Mouse (Mus musculus) forebrain, embryonic 16.5 days (tissue): ENCODE data around the gene Supt4a. TPM values are rescaled to one million over a fixed set of nuclear protein-coding genes. Genes with fewer than 3 reads are reported as not detected.

Experiments
- ATAC-seq: fragments of 200-750 bp; cut with Nextera tagmentation; 2 replicates; pipeline ENCODE4 v1.8.0; 2017; ENCODE audit warnings: mild to moderate bottlenecking, moderate library complexity
- H3K27ac ChIP-seq: fragments of 300-500 bp; sonication (generic); 2 replicates; pipeline ENCODE4 v1.5.1; 2014; ENCODE audit warnings: low read length, control low read depth
- H3K27me3 ChIP-seq: fragments of 300-500 bp; sonication (generic); replicated peaks from 2 replicates; pipeline ENCODE4 v1.6.1; 2014; ENCODE audit warnings: low read length; ENCODE audit not compliant: control insufficient read depth, insufficient read depth
- H3K36me3 ChIP-seq: fragments of 300-500 bp; sonication (generic); 2 replicates; pipeline ENCODE4 v1.6.1; 2014; ENCODE audit not compliant: control insufficient read depth, insufficient read depth
- H3K4me1 ChIP-seq: fragments of 300-500 bp; sonication (generic); replicated peaks from 2 replicates; pipeline ENCODE4 v1.6.1; 2014; ENCODE audit warnings: low read length; ENCODE audit not compliant: control insufficient read depth, insufficient read depth
- H3K4me2 ChIP-seq: fragments of 300-500 bp; sonication (generic); 2 replicates; pipeline ENCODE4 v1.6.1; 2014; ENCODE audit warnings: mild to moderate bottlenecking, low read length, control low read depth
- H3K4me3 ChIP-seq: fragments of 300-500 bp; sonication (generic); replicated peaks from 2 replicates; pipeline ENCODE4 v1.5.1; 2014; ENCODE audit warnings: mild to moderate bottlenecking, low read length, control low read depth
- H3K9ac ChIP-seq: fragments of 300-500 bp; sonication (generic); replicated peaks from 2 replicates; pipeline ENCODE4 v1.6.1; 2014; ENCODE audit warnings: low read depth, low read length, control low read depth
- H3K9me3 ChIP-seq: fragments of 300-500 bp; sonication (generic); 2 replicates; pipeline ENCODE4 v1.6.1; 2016; ENCODE audit warnings: low read length; ENCODE audit not compliant: control insufficient read depth
- WGBS: fragments of 180-500 bp; shearing (Covaris S2); extraction: QIAGEN DNeasy Blood & Tissue Kit; methylation state at CpG from one replicate; pipeline ENCODE4 v1.1.7; 2014; 5-methylcytosine and 5-hydroxymethylcytosine counted together
- polyA plus RNA-seq: library from polyadenylated mRNA; unstranded; fragments of >200 nt; fragmentation: Nextera tagmentation; extraction: Ambion mirVana; gene quantifications from 2 replicates; pipeline ENCODE4 v1.2.1, GENCODE M21; 2015

The Supt4a gene
- polyA plus RNA-seq, 1 experiment from 2014 or later = 133 TPM

- ATAC-seq = no peak
- no peaks in the 10 kb centered on the region for H3K9me3 ChIP-seq
- no peak overlapping the region for H3K27ac ChIP-seq
- WGBS = 53% methylated on average over 5 of the region's 5 CpGs
- H3K9ac ChIP-seq = no peak overlapping the region
- H3K27me3 ChIP-seq = no peaks in the 10 kb centered on the region
- H3K4me1 ChIP-seq = peaks cover 18% of the 10 kb centered on the region
- no peaks in the 10 kb centered on the region for H3K36me3 ChIP-seq
- H3K4me2 ChIP-seq = no peak overlapping the region; the same call in 1 of the 2 replicates
- H3K4me3 ChIP-seq = no peak overlapping the region
Measured at GRCm38 (mm10) chr11:87734346-87734745, 3.0 kb upstream of the Supt4a start.

- no peak for ATAC-seq
- no peak overlapping the region for H3K4me2 ChIP-seq
- H3K27ac ChIP-seq = no peak overlapping the region
- no peaks in the 10 kb centered on the region for H3K9me3 ChIP-seq
- 85% methylated on average over 6 of the region's 6 CpGs for WGBS
- no peaks in the 10 kb centered on the region for H3K27me3 ChIP-seq
- H3K4me3 ChIP-seq = no peak overlapping the region
- peaks cover 18% of the 10 kb centered on the region for H3K4me1 ChIP-seq
- H3K9ac ChIP-seq = no peak overlapping the region
- no peaks in the 10 kb centered on the region for H3K36me3 ChIP-seq
Measured at GRCm38 (mm10) chr11:87735691-87736090, 1.7 kb upstream of the Supt4a start.

- Histone ChIP-seq H3K4me2 (peak overlapping the region; percentile 78), H3K4me3 (peak overlapping the region; percentile 88), H3K27me3 (no peaks in the 10 kb centered on the region), H3K9ac (peak overlapping the region; percentile 64), H3K36me3 (no peaks in the 10 kb centered on the region), H3K27ac (peak overlapping the region; percentile 78), H3K4me1 (peaks cover 18% of the 10 kb centered on the region), H3K9me3 (no peaks in the 10 kb centered on the region)
- under 1% methylated on average over 31 of the region's 31 CpGs for WGBS
- ATAC-seq = peak; percentile 81
Measured at GRCm38 (mm10) chr11:87736647-87737134, 661 bp upstream of the Supt4a start.

GRCm38 (mm10) chr11:87743691-87744090 is 6.3 kb downstream of the Supt4a start:
- ATAC-seq = no peak
- H3K36me3 ChIP-seq = peaks cover 4% of the 10 kb centered on the region; the same call in 1 of the 2 replicates
- no peaks in the 10 kb centered on the region for H3K27me3 ChIP-seq
- H3K4me2 ChIP-seq = no peak overlapping the region
- H3K27ac ChIP-seq = no peak overlapping the region
- H3K9ac ChIP-seq = no peak overlapping the region
- no peaks in the 10 kb centered on the region for H3K4me1 ChIP-seq
- H3K4me3 ChIP-seq = no peak overlapping the region
- WGBS = 88% methylated on average over 3 of the region's 3 CpGs
- H3K9me3 ChIP-seq = no peaks in the 10 kb centered on the region

GRCm38 (mm10) chr11:87744964-87745363 is 7.6 kb downstream of the Supt4a start:
- no peaks in the 10 kb centered on the region for H3K4me1 ChIP-seq
- H3K36me3 ChIP-seq = peaks cover 4% of the 10 kb centered on the region; the same call in 1 of the 2 replicates
- H3K27ac ChIP-seq = no peak overlapping the region
- WGBS = 83% methylated on average over 4 of the region's 4 CpGs
- no peaks in the 10 kb centered on the region for H3K9me3 ChIP-seq
- no peaks in the 10 kb centered on the region for H3K27me3 ChIP-seq
- no peak overlapping the region for H3K4me3 ChIP-seq
- no peak overlapping the region for H3K4me2 ChIP-seq
- no peak for ATAC-seq
- H3K9ac ChIP-seq = no peak overlapping the region

- Histone ChIP-seq H3K4me2 (no peak overlapping the region), H3K36me3 (peaks cover 4% of the 10 kb centered on the region; the same call in 1 of the 2 replicates), H3K9me3 (no peaks in the 10 kb centered on the region), H3K27me3 (no peaks in the 10 kb centered on the region), H3K4me1 (no peaks in the 10 kb centered on the region), H3K9ac (no peak overlapping the region), H3K27ac (no peak overlapping the region), H3K4me3 (no peak overlapping the region)
- 82% methylated on average over 9 of the region's 9 CpGs for WGBS
- no peak for ATAC-seq
Measured at GRCm38 (mm10) chr11:87745632-87746555, 8.5 kb downstream of the Supt4a start.

GRCm38 (mm10) chr11:87747312-87747711 is 10.0 kb downstream of the Supt4a start:
- no peak overlapping the region for H3K9ac ChIP-seq
- no peak overlapping the region for H3K4me2 ChIP-seq
- no peak overlapping the region for H3K27ac ChIP-seq
- H3K4me1 ChIP-seq = no peaks in the 10 kb centered on the region
- peaks cover 4% of the 10 kb centered on the region; the same call in 1 of the 2 replicates for H3K36me3 ChIP-seq
- no peak for ATAC-seq
- H3K9me3 ChIP-seq = no peaks in the 10 kb centered on the region
- 90% methylated on average over 3 of the region's 5 CpGs for WGBS
- H3K4me3 ChIP-seq = no peak overlapping the region
- no peaks in the 10 kb centered on the region for H3K27me3 ChIP-seq

GRCm38 (mm10) chr11:87747716-87748115 is 10.4 kb downstream of the Supt4a start:
- Histone ChIP-seq H3K4me1 (no peaks in the 10 kb centered on the region), H3K27ac (no peak overlapping the region), H3K36me3 (peaks cover 4% of the 10 kb centered on the region; the same call in 1 of the 2 replicates), H3K27me3 (no peaks in the 10 kb centered on the region), H3K4me2 (no peak overlapping the region), H3K9me3 (no peaks in the 10 kb centered on the region), H3K9ac (no peak overlapping the region), H3K4me3 (no peak overlapping the region)
- no peak for ATAC-seq
- 86% methylated on average over 7 of the region's 7 CpGs for WGBS
